Mouse (Mus musculus): Measurements from ENCODE around the gene Zfp296. TPM values are rescaled to one million over a fixed set of nuclear protein-coding genes. Genes with fewer than 3 reads are reported as not detected.

Gene Zfp296
- total RNA-seq, 1 experiment: 32.2 TPM

- H3K9me3 ChIP-seq (ENCODE audit: control insufficient read depth, insufficient read depth, low read depth, low read length): no peaks in the 10 kb centered on the region
- no peak for TF ChIP-seq ZNF384 (IDR thresholded peaks at IDR 0.05; ENCODE audit: low read depth, low read length)
- no peak for TF ChIP-seq CHD2 (IDR thresholded peaks at IDR 0.05; ENCODE audit: low read depth, low read length)
- TF ChIP-seq MAFK (IDR thresholded peaks at IDR 0.05; ENCODE audit: insufficient read depth, low read depth, low read length): no peak
- no peak for TF ChIP-seq ZC3H11A (IDR thresholded peaks at IDR 0.05; ENCODE audit: borderline replicate concordance, low read depth, low read length)
- no peak for TF ChIP-seq HCFC1 (IDR thresholded peaks at IDR 0.05; ENCODE audit: borderline replicate concordance, insufficient read depth, low read length)
- H3K4me3 ChIP-seq (ENCODE audit: insufficient read depth in 1 of 2, low read depth in 1 of 2, low read length in 2 of 2, poor library complexity in 1 of 2, severe bottlenecking in 1 of 2): peak overlapping the region; percentile 52 to 74
- H3K36me3 ChIP-seq (ENCODE audit: control insufficient read depth, insufficient read depth, low read length, poor library complexity, severe bottlenecking): no peaks in the 10 kb centered on the region
- peaks cover 2 to 9% of the 10 kb centered on the region in 2 experiments; a peak in 2 of 4 replicates for H3K4me1 ChIP-seq (ENCODE audit: control insufficient read depth in 2 of 2, insufficient read depth in 2 of 2, low read length in 2 of 2, poor library complexity in 1 of 2)
- DNase-seq (ENCODE audit: low read depth, low spot score): no peak
- H3K9ac ChIP-seq (ENCODE audit: insufficient read depth, low read depth, low read length, poor library complexity, severe bottlenecking): no peak overlapping the region; the same call in 1 of the 2 replicates
- H3K27ac ChIP-seq (ENCODE audit: insufficient read depth, low read depth, low read length, poor library complexity, severe bottlenecking): peak overlapping the region; percentile 22; the same call in 1 of the 2 replicates
- in situ Hi-C loops (cut with MboI; ENCODE audit: low sequenced_read_pairs in 2 of 2, unreplicated experiment in 2 of 2): no loop called here
These were observed 50.6 kb downstream of the Zfp296 start for GRCm38 (mm10) chr7:19627721-19628120.

GRCm38 (mm10) chr7:19628192-19628535, 51.1 kb downstream of the Zfp296 start:
- Histone ChIP-seq H3K4me3 (ENCODE audit: insufficient read depth in 1 of 2, low read depth in 1 of 2, low read length in 2 of 2, poor library complexity in 1 of 2, severe bottlenecking in 1 of 2) (peak overlapping the region; percentile 52 to 74), H3K9ac (ENCODE audit: insufficient read depth, low read depth, low read length, poor library complexity, severe bottlenecking) (peak overlapping the region; percentile 23; the same call in 1 of the 2 replicates), H3K4me1 (ENCODE audit: control insufficient read depth in 2 of 2, insufficient read depth in 2 of 2, low read length in 2 of 2, poor library complexity in 1 of 2) (peaks cover 2 to 8% of the 10 kb centered on the region in 2 experiments; a peak in 2 of 4 replicates), H3K27ac (ENCODE audit: insufficient read depth, low read depth, low read length, poor library complexity, severe bottlenecking) (peak overlapping the region; percentile 22; the same call in 1 of the 2 replicates), H3K36me3 (ENCODE audit: control insufficient read depth, insufficient read depth, low read length, poor library complexity, severe bottlenecking) (peaks cover 2% of the 10 kb centered on the region), H3K9me3 (ENCODE audit: control insufficient read depth, insufficient read depth, low read depth, low read length) (no peaks in the 10 kb centered on the region)
- DNase-seq (ENCODE audit: low read depth, low spot score): no peak
- TF ChIP-seq MAFK (IDR thresholded peaks at IDR 0.05; ENCODE audit: insufficient read depth, low read depth, low read length) (no peak), CHD2 (IDR thresholded peaks at IDR 0.05; ENCODE audit: low read depth, low read length) (no peak), ZNF384 (IDR thresholded peaks at IDR 0.05; ENCODE audit: low read depth, low read length) (no peak), HCFC1 (IDR thresholded peaks at IDR 0.05; ENCODE audit: borderline replicate concordance, insufficient read depth, low read length) (no peak), ZC3H11A (IDR thresholded peaks at IDR 0.05; ENCODE audit: borderline replicate concordance, low read depth, low read length) (no peak)
- in situ Hi-C loops (cut with MboI; ENCODE audit: low sequenced_read_pairs in 2 of 2, unreplicated experiment in 2 of 2): no loop called here

- H3K36me3 ChIP-seq (ENCODE audit: control insufficient read depth, insufficient read depth, low read length, poor library complexity, severe bottlenecking): peaks cover 8% of the 10 kb centered on the region
- in situ Hi-C loops (cut with MboI; ENCODE audit: low sequenced_read_pairs in 2 of 2, unreplicated experiment in 2 of 2): no loop called here
- H3K9me3 ChIP-seq (ENCODE audit: control insufficient read depth, insufficient read depth, low read depth, low read length): no peaks in the 10 kb centered on the region
- H3K4me3 ChIP-seq (ENCODE audit: insufficient read depth in 1 of 2, low read depth in 1 of 2, low read length in 2 of 2, poor library complexity in 1 of 2, severe bottlenecking in 1 of 2): peak overlapping the region; percentile 94 to 96
- peak overlapping the region; percentile 89 for H3K9ac ChIP-seq (ENCODE audit: insufficient read depth, low read depth, low read length, poor library complexity, severe bottlenecking)
- no peak for TF ChIP-seq MAFK (IDR thresholded peaks at IDR 0.05; ENCODE audit: insufficient read depth, low read depth, low read length)
- no peak for TF ChIP-seq CHD2 (IDR thresholded peaks at IDR 0.05; ENCODE audit: low read depth, low read length)
- no peak for TF ChIP-seq ZC3H11A (IDR thresholded peaks at IDR 0.05; ENCODE audit: borderline replicate concordance, low read depth, low read length)
- TF ChIP-seq HCFC1 (IDR thresholded peaks at IDR 0.05; ENCODE audit: borderline replicate concordance, insufficient read depth, low read length): no peak
- no peak for TF ChIP-seq ZNF384 (IDR thresholded peaks at IDR 0.05; ENCODE audit: low read depth, low read length)
- peak; percentile 100 for DNase-seq (ENCODE audit: low read depth, low spot score)
- peak overlapping the region; percentile 85 for H3K27ac ChIP-seq (ENCODE audit: insufficient read depth, low read depth, low read length, poor library complexity, severe bottlenecking)
- peaks cover 2 to 5% of the 10 kb centered on the region in 2 experiments; a peak in 2 of 4 replicates for H3K4me1 ChIP-seq (ENCODE audit: control insufficient read depth in 2 of 2, insufficient read depth in 2 of 2, low read length in 2 of 2, poor library complexity in 1 of 2)
These were observed 51.7 kb downstream of the Zfp296 start for GRCm38 (mm10) chr7:19628536-19629360.

GRCm38 (mm10) chr7:19629361-19629734, 52.3 kb downstream of the Zfp296 start, which contains the start of gene Relb:
Relb (minus strand) TSS chr7:19629438.
- TF ChIP-seq ZNF384 (IDR thresholded peaks at IDR 0.05; ENCODE audit: low read depth, low read length) (no peak), HCFC1 (IDR thresholded peaks at IDR 0.05; ENCODE audit: borderline replicate concordance, insufficient read depth, low read length) (no peak), MAFK (IDR thresholded peaks at IDR 0.05; ENCODE audit: insufficient read depth, low read depth, low read length) (no peak), CHD2 (IDR thresholded peaks at IDR 0.05; ENCODE audit: low read depth, low read length) (no peak), ZC3H11A (IDR thresholded peaks at IDR 0.05; ENCODE audit: borderline replicate concordance, low read depth, low read length) (no peak)
- H3K4me3 ChIP-seq (ENCODE audit: insufficient read depth in 1 of 2, low read depth in 1 of 2, low read length in 2 of 2, poor library complexity in 1 of 2, severe bottlenecking in 1 of 2): peak within 1 kb of the TSS; percentile 94 to 96
- peak; percentile 88 for DNase-seq (ENCODE audit: low read depth, low spot score)
- H3K27ac ChIP-seq (ENCODE audit: insufficient read depth, low read depth, low read length, poor library complexity, severe bottlenecking): peak within 1 kb of the TSS; percentile 85
- no peaks in the 10 kb centered on the region for H3K9me3 ChIP-seq (ENCODE audit: control insufficient read depth, insufficient read depth, low read depth, low read length)
- in situ Hi-C loops (cut with MboI; ENCODE audit: low sequenced_read_pairs in 2 of 2, unreplicated experiment in 2 of 2): no loop called here
- peaks cover 13% of the 10 kb centered on the region for H3K36me3 ChIP-seq (ENCODE audit: control insufficient read depth, insufficient read depth, low read length, poor library complexity, severe bottlenecking)
- peaks cover 1 to 2% of the 10 kb centered on the region in 2 experiments; a peak in 2 of 4 replicates for H3K4me1 ChIP-seq (ENCODE audit: control insufficient read depth in 2 of 2, insufficient read depth in 2 of 2, low read length in 2 of 2, poor library complexity in 1 of 2)
- peak within 1 kb of the TSS; percentile 89 for H3K9ac ChIP-seq (ENCODE audit: insufficient read depth, low read depth, low read length, poor library complexity, severe bottlenecking)

Other genes with a start within 250 kb of the Zfp296 start
- gene Ercc1, start 232.5 kb upstream of the Zfp296 start, total RNA-seq (2012; rRNA removed): 48.0 and 53.2 TPM in 2 replicates
- gene Cd3eap, start 217.8 kb upstream of the Zfp296 start, total RNA-seq (2012; rRNA removed): 18.3 and 26.7 TPM in 2 replicates
- 5.3 and 7.4 TPM in 2 replicates for gene Ppp1r13l, start 217.5 kb upstream of the Zfp296 start, total RNA-seq (2012; rRNA removed)
- 38.8 and 62.6 TPM in 2 replicates for gene Ercc2, start 195.3 kb upstream of the Zfp296 start, total RNA-seq (2012; rRNA removed)
- gene Klc3, start 173.2 kb upstream of the Zfp296 start, total RNA-seq (2012; rRNA removed): 10.1 and 19.5 TPM in 2 replicates
- 0.85 and 1.1 TPM in 2 replicates for gene Ckm, start 172.5 kb upstream of the Zfp296 start, total RNA-seq (2012; rRNA removed)
- gene Mark4, start 118.5 kb upstream of the Zfp296 start, total RNA-seq (2012; rRNA removed): 9.9 and 10.3 TPM in 2 replicates
- 0.85 and 2.2 TPM in 2 replicates for gene Exoc3l2, start 114.0 kb upstream of the Zfp296 start, total RNA-seq (2012; rRNA removed)
- 3.1 and 3.4 TPM in 2 replicates for gene Bloc1s3, start 68.9 kb upstream of the Zfp296 start, total RNA-seq (2012; rRNA removed)
- 33.2 and 56.7 TPM in 2 replicates for gene Trappc6a, start 68.9 kb upstream of the Zfp296 start, total RNA-seq (2012; rRNA removed)
- gene Nkpd1, start 59.4 kb upstream of the Zfp296 start, total RNA-seq (2012; rRNA removed): 0.54 and 0.79 TPM in 2 replicates
- gene Ppp1r37, start 14.2 kb upstream of the Zfp296 start, total RNA-seq (2012; rRNA removed): 25.3 and 37.7 TPM in 2 replicates
- 42.1 and 54.2 TPM in 2 replicates for gene Gemin7, start 308 bp downstream of the Zfp296 start, total RNA-seq (2012; rRNA removed)
- 52.7 and 83.4 TPM in 2 replicates for gene Clasrp, start 27.2 kb downstream of the Zfp296 start, total RNA-seq (2012; rRNA removed)
- 13.9 and 15.1 TPM in 2 replicates for gene Relb, start 52.2 kb downstream of the Zfp296 start, total RNA-seq (2012; rRNA removed)
- gene Clptm1, start 87.7 kb downstream of the Zfp296 start, total RNA-seq (2012; rRNA removed): 129 and 156 TPM in 2 replicates
- gene Apoc2, start 100.7 kb downstream of the Zfp296 start, total RNA-seq (2012; rRNA removed): not detected in 2 replicates
- gene Gm44805, start 104.1 kb downstream of the Zfp296 start, total RNA-seq (2012; rRNA removed): 0.48 TPM in 1 of 2 replicates, not detected in the other
- gene Apoc4, start 104.2 kb downstream of the Zfp296 start, total RNA-seq (2012; rRNA removed): 0.27 and 0.48 TPM in 2 replicates
- 72.3 and 106 TPM in 2 replicates for gene Apoc1, start 115.4 kb downstream of the Zfp296 start, total RNA-seq (2012; rRNA removed)
- gene Apoe, start 121.9 kb downstream of the Zfp296 start, total RNA-seq (2012; rRNA removed): 683 and 2,144 TPM in 2 replicates
- gene Tomm40, start 138.2 kb downstream of the Zfp296 start, total RNA-seq (2012; rRNA removed): 342 and 366 TPM in 2 replicates
- gene Nectin2, start 173.2 kb downstream of the Zfp296 start, total RNA-seq (2012; rRNA removed): 241 and 392 TPM in 2 replicates
- gene Bcam, start 193.7 kb downstream of the Zfp296 start, total RNA-seq (2012; rRNA removed): 167 and 309 TPM in 2 replicates
- gene Cblc, start 219.5 kb downstream of the Zfp296 start, total RNA-seq (2012; rRNA removed): 3.5 and 6.6 TPM in 2 replicates
- 14.3 and 28.8 TPM in 2 replicates for gene Bcl3, start 245.5 kb downstream of the Zfp296 start, total RNA-seq (2012; rRNA removed)